Mouse (Mus musculus) macrophage (primary cell): ENCODE results near the gene Slc22a12. TPM values are rescaled to one million over a fixed set of nuclear protein-coding genes. Genes with fewer than 3 reads are reported as not detected.

Source experiments
- H3K27ac ChIP-seq: fragments of 350-480 bp; formaldehyde crosslinking; 2 replicates; pipeline ENCODE4 v1.9.0; 2021
- H3K36me3 ChIP-seq: fragments of 350-480 bp; formaldehyde crosslinking; 2 replicates; pipeline ENCODE4 v1.9.0; 2021; ENCODE audit errors: inconsistent target
- H3K4me3 ChIP-seq: fragments of 350-480 bp; formaldehyde crosslinking; 2 replicates; pipeline ENCODE4 v1.9.0; 2021; ENCODE audit errors: inconsistent target
- H3K79me2 ChIP-seq: fragments of 350-480 bp; formaldehyde crosslinking; 2 replicates; pipeline ENCODE4 v1.9.0; 2021; ENCODE audit errors: inconsistent target
- WGBS: methylation state at CpG from one replicate; pipeline ENCODE4 v1.1.7; 2026; ENCODE audit warnings: inconsistent platforms; ENCODE audit not compliant: missing documents; 5-methylcytosine and 5-hydroxymethylcytosine counted together
- polyA plus RNA-seq: library from polyadenylated mRNA; stranded (reverse); fragments of 250-400 nt; gene quantifications from 3 replicates; pipeline ENCODE4 v1.2.4, GENCODE M21; 2018; ENCODE audit warnings: inconsistent platforms

Slc22a12 gene
- polyA plus RNA-seq, 1 experiment from 2014 or later = not detected

- WGBS = 98% methylated on average over 11 of the region's 11 CpGs
- H3K27ac ChIP-seq = no peak overlapping the region
- H3K4me3 ChIP-seq = no peak overlapping the region
- no peaks in the 10 kb centered on the region for H3K36me3 ChIP-seq
- H3K79me2 ChIP-seq = no peaks in the 10 kb centered on the region
Measured at GRCm38 (mm10) chr19:6533290-6534117, 9.3 kb downstream of the Slc22a12 start.

- Histone ChIP-seq H3K4me3 (no peak overlapping the region), H3K36me3 (no peaks in the 10 kb centered on the region), H3K79me2 (no peaks in the 10 kb centered on the region), H3K27ac (no peak overlapping the region)
- WGBS = 35% methylated on average over 12 of the region's 13 CpGs
Measured at GRCm38 (mm10) chr19:6532656-6533055, 10.2 kb downstream of the Slc22a12 start.

GRCm38 (mm10) chr19:6531832-6532471 is 10.9 kb downstream of the Slc22a12 start:
- WGBS = 3% methylated on average over 31 of the region's 36 CpGs
- Histone ChIP-seq H3K27ac (no peak overlapping the region), H3K4me3 (no peak overlapping the region)

GRCm38 (mm10) chr19:6531011-6531631 is 11.7 kb downstream of the Slc22a12 start:
- Histone ChIP-seq H3K27ac (no peak overlapping the region), H3K79me2 (no peaks in the 10 kb centered on the region), H3K36me3 (no peaks in the 10 kb centered on the region), H3K4me3 (no peak overlapping the region)
- 3% methylated on average over 56 of the region's 56 CpGs for WGBS

More at GRCm38 (mm10) chr19:6531832-6532471, 10.9 kb downstream of the Slc22a12 start:
- no peaks in the 10 kb centered on the region for H3K36me3 ChIP-seq
- H3K79me2 ChIP-seq = no peaks in the 10 kb centered on the region

GRCm38 (mm10) chr19:6530359-6530758 is 12.5 kb downstream of the Slc22a12 start:
- Histone ChIP-seq H3K79me2 (no peaks in the 10 kb centered on the region), H3K36me3 (no peaks in the 10 kb centered on the region), H3K4me3 (no peak overlapping the region), H3K27ac (no peak overlapping the region)
- 58% methylated on average over 13 of the region's 13 CpGs for WGBS

GRCm38 (mm10) chr19:6529265-6529985 is 13.4 kb downstream of the Slc22a12 start:
- Histone ChIP-seq H3K36me3 (no peaks in the 10 kb centered on the region), H3K27ac (no peak overlapping the region), H3K4me3 (no peak overlapping the region), H3K79me2 (no peaks in the 10 kb centered on the region)
- WGBS = 84% methylated on average over 14 of the region's 14 CpGs

- Histone ChIP-seq H3K36me3 (no peaks in the 10 kb centered on the region), H3K79me2 (no peaks in the 10 kb centered on the region), H3K27ac (no peak overlapping the region), H3K4me3 (no peak overlapping the region)
- 92% methylated on average over 17 of the region's 17 CpGs for WGBS
Measured at GRCm38 (mm10) chr19:6527839-6528531, 14.8 kb downstream of the Slc22a12 start.

GRCm38 (mm10) chr19:6527439-6527838 is 15.4 kb downstream of the Slc22a12 start:
- WGBS = 97% methylated on average over 3 of the region's 3 CpGs
- H3K4me3 ChIP-seq = no peak overlapping the region
- no peaks in the 10 kb centered on the region for H3K36me3 ChIP-seq
- H3K27ac ChIP-seq = no peak overlapping the region
- H3K79me2 ChIP-seq = no peaks in the 10 kb centered on the region

- H3K36me3 ChIP-seq = no peaks in the 10 kb centered on the region
- H3K4me3 ChIP-seq = no peak overlapping the region
- no peak overlapping the region for H3K27ac ChIP-seq
- no peaks in the 10 kb centered on the region for H3K79me2 ChIP-seq
- 92% methylated on average over 9 of the region's 9 CpGs for WGBS
Measured at GRCm38 (mm10) chr19:6526010-6526409, 16.8 kb downstream of the Slc22a12 start.

- no peak overlapping the region for H3K27ac ChIP-seq
- 85% methylated on average over 4 of the region's 4 CpGs for WGBS
- no peaks in the 10 kb centered on the region for H3K36me3 ChIP-seq
- no peak overlapping the region for H3K4me3 ChIP-seq
- H3K79me2 ChIP-seq = no peaks in the 10 kb centered on the region
Measured at GRCm38 (mm10) chr19:6525023-6525422, 17.8 kb downstream of the Slc22a12 start.

- no peaks in the 10 kb centered on the region for H3K79me2 ChIP-seq
- 89% methylated on average over 14 of the region's 14 CpGs for WGBS
- no peaks in the 10 kb centered on the region for H3K36me3 ChIP-seq
- H3K4me3 ChIP-seq = no peak overlapping the region
- H3K27ac ChIP-seq = no peak overlapping the region
Measured at GRCm38 (mm10) chr19:6522289-6522688, 20.5 kb downstream of the Slc22a12 start.

GRCm38 (mm10) chr19:6521630-6522029 is 21.2 kb downstream of the Slc22a12 start:
- Histone ChIP-seq H3K27ac (no peak overlapping the region), H3K79me2 (no peaks in the 10 kb centered on the region), H3K4me3 (no peak overlapping the region), H3K36me3 (no peaks in the 10 kb centered on the region)
- WGBS = 95% methylated on average over 3 of the region's 3 CpGs

GRCm38 (mm10) chr19:6519483-6519882 is 23.3 kb downstream of the Slc22a12 start:
- WGBS = 83% methylated on average over 1 of the region's 2 CpGs
- H3K36me3 ChIP-seq = no peaks in the 10 kb centered on the region
- H3K27ac ChIP-seq = no peak overlapping the region
- no peaks in the 10 kb centered on the region for H3K79me2 ChIP-seq
- no peak overlapping the region for H3K4me3 ChIP-seq

- no peaks in the 10 kb centered on the region for H3K36me3 ChIP-seq
- 87% methylated on average over 5 of the region's 5 CpGs for WGBS
- no peak overlapping the region for H3K4me3 ChIP-seq
- H3K27ac ChIP-seq = no peak overlapping the region
- no peaks in the 10 kb centered on the region for H3K79me2 ChIP-seq
Measured at GRCm38 (mm10) chr19:6518601-6519000, 24.2 kb downstream of the Slc22a12 start.
